Mouse (Mus musculus) stomach, postnatal 0 days (tissue): ENCODE measurements at regions not wholly inside any gene's neighbourhood (a gene's known extent, or its start where the extent isn't known, plus 50 kb on each side); places are given as distances from the start of the nearest gene placed in this dataset.
"Not testable (repeated sequence)": the region's sequence is repeated elsewhere in the genome, so short reads cannot be mapped to it uniquely, and the experiment has no call there.

Source experiments
- ATAC-seq: fragments of 200-750 bp; cut with Nextera tagmentation; 2 replicates; pipeline ENCODE4 v1.8.0; 2017; ENCODE audit not compliant: low FRiP score, low TSS enrichment
- DNase-seq: peaks from one replicate; pipeline ENCODE4 v3.0.0-alpha.2; 2016; ENCODE audit warnings: low spot score
- H3K27ac ChIP-seq: fragments of 300-500 bp; sonication (generic); replicated peaks from 2 replicates; pipeline ENCODE4 v1.5.1; 2014; ENCODE audit warnings: mild to moderate bottlenecking, control low read depth
- H3K27me3 ChIP-seq: fragments of 300-500 bp; sonication (generic); 2 replicates; pipeline ENCODE4 v1.6.1; 2014; ENCODE audit warnings: low read length; ENCODE audit not compliant: control insufficient read depth, insufficient read depth
- H3K36me3 ChIP-seq: fragments of 300-500 bp; sonication (generic); 2 replicates; pipeline ENCODE4 v1.6.1; 2014; ENCODE audit warnings: low read length, mixed read lengths; ENCODE audit not compliant: control insufficient read depth, insufficient read depth
- H3K4me1 ChIP-seq: fragments of 300-500 bp; sonication (generic); replicated peaks from 2 replicates; pipeline ENCODE4 v1.6.1; 2014; ENCODE audit warnings: antibody characterized with exemption; ENCODE audit not compliant: control insufficient read depth, insufficient read depth
- H3K4me2 ChIP-seq: fragments of 300-500 bp; sonication (generic); replicated peaks from 2 replicates; pipeline ENCODE4 v1.6.1; 2014; ENCODE audit warnings: low read depth, mild to moderate bottlenecking, control low read depth, moderate library complexity
- H3K4me3 ChIP-seq: fragments of 300-500 bp; sonication (generic); 2 replicates; pipeline ENCODE4 v1.5.1; 2014; ENCODE audit warnings: low read depth, low read length, control low read depth
- H3K9ac ChIP-seq: fragments of 300-500 bp; sonication (generic); 2 replicates; pipeline ENCODE4 v1.6.1; 2014; ENCODE audit warnings: mild to moderate bottlenecking, low read length, control low read depth, mixed read lengths
- H3K9me3 ChIP-seq: fragments of 300-500 bp; sonication (generic); 2 replicates; pipeline ENCODE4 v1.6.1; 2016; ENCODE audit warnings: low read length; ENCODE audit not compliant: control insufficient read depth
- CTCF ChIP-seq: IDR thresholded peaks from 2 replicates; pipeline ENCODE4 v1.5.1; 2016; ENCODE audit warnings: antibody characterized with exemption, low read depth, mild to moderate bottlenecking, moderate library complexity
- EP300 ChIP-seq: optimal IDR thresholded peaks from 2 replicates; pipeline ENCODE3; 2016; ENCODE audit warnings: antibody characterized with exemption
- WGBS: fragments of 180-500 bp; shearing (Covaris S2); extraction: QIAGEN DNeasy Blood & Tissue Kit; methylation state at CpG from one replicate; pipeline ENCODE4 v1.1.7; 2014; 5-methylcytosine and 5-hydroxymethylcytosine counted together

- Histone ChIP-seq H3K4me2 (no peak overlapping the region), H3K9me3 (no peaks in the 10 kb centered on the region), H3K4me3 (no peak overlapping the region), H3K27me3 (no peaks in the 10 kb centered on the region), H3K9ac (no peak overlapping the region), H3K4me1 (no peaks in the 10 kb centered on the region), H3K27ac (no peak overlapping the region), H3K36me3 (no peaks in the 10 kb centered on the region)
- no peak for TF ChIP-seq CTCF
- TF ChIP-seq EP300 = no peak
- no peak for DNase-seq
- WGBS = 78% methylated on average over 5 of the region's 5 CpGs
- no peak for ATAC-seq
Measured at GRCm38 (mm10) chr12:46303136-46303797, 515.5 kb downstream of the Nova1 start.

GRCm38 (mm10) chr12:46298926-46299325, 519.8 kb downstream of the Nova1 start:
- Histone ChIP-seq H3K9ac (no peak overlapping the region), H3K4me3 (no peak overlapping the region), H3K4me2 (no peak overlapping the region), H3K4me1 (no peaks in the 10 kb centered on the region), H3K36me3 (no peaks in the 10 kb centered on the region), H3K27me3 (no peaks in the 10 kb centered on the region), H3K9me3 (no peaks in the 10 kb centered on the region), H3K27ac (no peak overlapping the region)
- 82% methylated on average over 5 of the region's 5 CpGs for WGBS
- TF ChIP-seq EP300 = no peak
- no peak for DNase-seq
- ATAC-seq = no peak

- no peaks in the 10 kb centered on the region for H3K4me1 ChIP-seq
- DNase-seq (no peak), ATAC-seq (no peak)
- H3K4me2 ChIP-seq = no peak overlapping the region
- H3K9ac ChIP-seq = no peak overlapping the region
- H3K4me3 ChIP-seq = no peak overlapping the region
- H3K36me3 ChIP-seq = no peaks in the 10 kb centered on the region
- no peaks in the 10 kb centered on the region for H3K9me3 ChIP-seq
- no peaks in the 10 kb centered on the region for H3K27me3 ChIP-seq
- 46% methylated on average over 3 of the region's 3 CpGs for WGBS
- no peak for TF ChIP-seq CTCF
- TF ChIP-seq EP300 = no peak
- H3K27ac ChIP-seq = no peak overlapping the region
Measured at GRCm38 (mm10) chr12:46284519-46284918, 534.2 kb downstream of the Nova1 start.

- Histone ChIP-seq H3K4me1 (no peaks in the 10 kb centered on the region), H3K9ac (no peak overlapping the region), H3K4me2 (no peak overlapping the region), H3K27me3 (no peaks in the 10 kb centered on the region), H3K27ac (no peak overlapping the region), H3K4me3 (no peak overlapping the region), H3K36me3 (no peaks in the 10 kb centered on the region), H3K9me3 (no peaks in the 10 kb centered on the region)
- no peak for DNase-seq
- no peak for TF ChIP-seq CTCF
- no peak for TF ChIP-seq EP300
- no peak for ATAC-seq
- WGBS = 62% methylated on average over 1 of the region's 1 CpGs
Measured at GRCm38 (mm10) chr12:46248402-46249018, 570.2 kb downstream of the Nova1 start.

GRCm38 (mm10) chr12:46244925-46245324, 573.8 kb downstream of the Nova1 start:
- no peak overlapping the region for H3K4me3 ChIP-seq
- H3K27ac ChIP-seq = no peak overlapping the region
- DNase-seq = no peak
- no peak overlapping the region for H3K9ac ChIP-seq
- TF ChIP-seq CTCF (no peak), EP300 (no peak)
- no peaks in the 10 kb centered on the region for H3K36me3 ChIP-seq
- H3K27me3 ChIP-seq = no peaks in the 10 kb centered on the region
- WGBS = 78% methylated on average over 3 of the region's 3 CpGs
- ATAC-seq = no peak
- H3K4me2 ChIP-seq = no peak overlapping the region
- H3K9me3 ChIP-seq = no peaks in the 10 kb centered on the region
- no peaks in the 10 kb centered on the region for H3K4me1 ChIP-seq

- no peak overlapping the region for H3K4me2 ChIP-seq
- no peaks in the 10 kb centered on the region for H3K36me3 ChIP-seq
- no peaks in the 10 kb centered on the region for H3K27me3 ChIP-seq
- H3K4me3 ChIP-seq = no peak overlapping the region
- H3K4me1 ChIP-seq = no peaks in the 10 kb centered on the region
- ATAC-seq = no peak
- no peak overlapping the region for H3K27ac ChIP-seq
- H3K9ac ChIP-seq = no peak overlapping the region
- no peak for DNase-seq
- TF ChIP-seq CTCF = no peak
- no peak for TF ChIP-seq EP300
- 81% methylated on average over 4 of the region's 4 CpGs for WGBS
- no peaks in the 10 kb centered on the region for H3K9me3 ChIP-seq
Measured at GRCm38 (mm10) chr12:46232359-46232758, 586.4 kb downstream of the Nova1 start.

GRCm38 (mm10) chr12:46215328-46215727, 603.4 kb downstream of the Nova1 start:
- H3K4me1 ChIP-seq, DNase-seq, H3K27ac ChIP-seq, H3K4me3 ChIP-seq, H3K27me3 ChIP-seq, ATAC-seq, H3K9ac ChIP-seq, H3K36me3 ChIP-seq, H3K4me2 ChIP-seq, H3K9me3 ChIP-seq: not testable (repeated sequence)
- 26% methylated on average over 1 of the region's 1 CpGs for WGBS
